Mouse (Mus musculus) embryonic facial prominence, embryonic 13.5 days (tissue): ENCODE data around the gene Gsc. TPM values are rescaled to one million over a fixed set of nuclear protein-coding genes. Genes with fewer than 3 reads are reported as not detected.

Experiments
- ATAC-seq: fragments of 200-750 bp; cut with Nextera tagmentation; 2 replicates; pipeline ENCODE4 v1.8.0; 2017; ENCODE audit warnings: low read depth; ENCODE audit not compliant: insufficient number of reproducible peaks, insufficient read depth, low FRiP score, low TSS enrichment
- H3K27ac ChIP-seq: fragments of 300-500 bp; sonication (generic); 2 replicates; pipeline ENCODE4 v1.5.1; 2015; ENCODE audit warnings: moderate library complexity, mild to moderate bottlenecking, inconsistent platforms
- H3K27me3 ChIP-seq: fragments of 300-500 bp; sonication (generic); 2 replicates; pipeline ENCODE4 v1.6.1; 2015; ENCODE audit warnings: mild to moderate bottlenecking, inconsistent platforms
- H3K36me3 ChIP-seq: fragments of 300-500 bp; sonication (generic); 2 replicates; pipeline ENCODE4 v1.6.1; 2015; ENCODE audit warnings: mild to moderate bottlenecking, inconsistent platforms
- H3K4me1 ChIP-seq: fragments of 300-500 bp; sonication (generic); 2 replicates; pipeline ENCODE4 v1.6.1; 2015; ENCODE audit warnings: inconsistent platforms
- H3K4me2 ChIP-seq: fragments of 300-500 bp; sonication (generic); 2 replicates; pipeline ENCODE4 v1.6.1; 2015; ENCODE audit warnings: moderate library complexity, mild to moderate bottlenecking, inconsistent platforms
- H3K4me3 ChIP-seq: fragments of 300-500 bp; sonication (generic); 2 replicates; pipeline ENCODE4 v1.5.1; 2015; ENCODE audit warnings: mild to moderate bottlenecking, inconsistent platforms
- H3K9ac ChIP-seq: fragments of 300-500 bp; sonication (generic); 2 replicates; pipeline ENCODE4 v1.6.1; 2015; ENCODE audit warnings: mild to moderate bottlenecking, inconsistent platforms
- H3K9me3 ChIP-seq: fragments of 300-500 bp; sonication (generic); 2 replicates; pipeline ENCODE4 v1.6.1; 2016; ENCODE audit warnings: inconsistent platforms
- WGBS: fragments of 180-500 bp; shearing (Covaris S2); methylation state at CpG from one replicate; pipeline ENCODE4 v1.1.7; 2015; ENCODE audit warnings: mixed read lengths; 5-methylcytosine and 5-hydroxymethylcytosine counted together
- polyA plus RNA-seq: library from polyadenylated mRNA; unstranded; fragments of >200 nt; fragmentation: Nextera tagmentation; extraction: Ambion mirVana; gene quantifications from 2 replicates; pipeline ENCODE4 v1.2.1, GENCODE M21; 2015

Gene Gsc
- polyA plus RNA-seq, 1 experiment from 2014 or later: 22.0 TPM

DNA sequence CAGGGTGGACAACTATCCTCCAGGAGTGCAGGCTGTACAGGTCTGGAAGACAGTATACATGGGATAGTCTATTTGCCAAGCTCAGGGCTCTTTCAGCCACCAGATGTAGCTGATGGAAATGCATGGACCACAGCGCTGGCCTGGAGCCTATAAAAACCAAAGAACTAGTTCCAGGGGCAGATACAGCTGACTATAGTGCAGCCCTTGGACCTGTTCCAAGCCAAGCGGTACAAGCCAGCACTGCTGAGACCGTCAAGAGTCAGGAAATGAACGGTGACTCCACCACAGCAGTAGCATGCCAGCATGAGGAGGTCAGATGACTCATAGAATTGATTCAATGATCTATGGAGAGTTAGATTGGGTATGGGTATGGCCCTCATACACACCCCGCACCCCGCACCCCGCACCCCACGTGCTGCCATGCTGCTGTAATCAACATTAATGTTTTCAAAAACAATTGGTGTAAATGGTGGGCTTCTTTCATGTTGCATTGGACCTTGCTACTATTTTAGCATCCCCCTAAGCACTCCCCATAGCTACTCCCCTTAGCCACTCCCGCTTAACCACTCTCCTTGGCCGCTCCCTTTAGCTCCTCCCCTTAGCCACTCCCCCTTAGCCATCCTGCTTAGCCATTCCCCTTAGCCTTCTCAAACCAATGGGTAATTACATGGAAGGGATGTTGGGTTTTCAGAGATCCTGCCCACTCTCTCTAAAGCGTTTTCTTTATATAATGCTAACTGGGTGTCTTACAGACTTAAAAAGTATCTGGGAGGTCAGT is 50.3 kb downstream of the Gsc start:
- Histone ChIP-seq H3K27ac (no peak overlapping the region), H3K4me3 (no peak overlapping the region), H3K4me1 (no peaks in the 10 kb centered on the region), H3K36me3 (no peaks in the 10 kb centered on the region), H3K27me3 (no peaks in the 10 kb centered on the region), H3K4me2 (no peak overlapping the region), H3K9me3 (no peaks in the 10 kb centered on the region), H3K9ac (no peak overlapping the region)
- ATAC-seq: no peak
- WGBS: 72% methylated on average over 11 of the region's 11 CpGs

Other genes starting within 250 kb of the Gsc start
- 0.84 and 1.0 TPM in 2 replicates for gene Serpina3g, start 237.1 kb downstream of the Gsc start, polyA plus RNA-seq
- 0.21 and 0.26 TPM in 2 replicates for gene Serpina3i, start 210.2 kb downstream of the Gsc start, polyA plus RNA-seq
- not detected in 2 replicates for gene Serpina3j, start 158.8 kb downstream of the Gsc start, polyA plus RNA-seq
- not detected in 2 replicates for gene Serpina3k, start 134.8 kb downstream of the Gsc start, polyA plus RNA-seq
- gene Serpina3m, start 134.8 kb downstream of the Gsc start, polyA plus RNA-seq: not detected in 2 replicates
- 0.45 TPM in 1 of 2 replicates, not detected in the other for gene Serpina3n, start 66.6 kb downstream of the Gsc start, polyA plus RNA-seq